Mouse (Mus musculus): ENCODE data around the gene Emg1.

Gene Emg1

GRCm38 (mm10) chr6:124745490-124746295 is 33.7 kb upstream of the Emg1 start:
- DNase-seq (ENCODE audit: low read depth, low spot score), result peak; percentile 96
- H3K27me3 ChIP-seq (ENCODE audit: control insufficient read depth, insufficient read depth, low read length, poor library complexity, severe bottlenecking), result no peaks in the 10 kb centered on the region
- no peaks in the 10 kb centered on the region; the same call in 1 of the 2 replicates for H3K36me3 ChIP-seq (ENCODE audit: control insufficient read depth, insufficient read depth, low read length, poor library complexity, severe bottlenecking)

- Histone ChIP-seq H3K36me3 (ENCODE audit: control insufficient read depth, insufficient read depth, low read length, poor library complexity, severe bottlenecking) (no peaks in the 10 kb centered on the region; the same call in 1 of the 2 replicates), H3K27me3 (ENCODE audit: control insufficient read depth, insufficient read depth, low read length, poor library complexity, severe bottlenecking) (no peaks in the 10 kb centered on the region)
- DNase-seq (ENCODE audit: low read depth, low spot score), result no peak
Observed at GRCm38 (mm10) chr6:124744755-124745321, 32.9 kb upstream of the Emg1 start.

GRCm38 (mm10) chr6:124743647-124744046 is 31.7 kb upstream of the Emg1 start:
- no peaks in the 10 kb centered on the region for H3K27me3 ChIP-seq (ENCODE audit: control insufficient read depth, insufficient read depth, low read length, poor library complexity, severe bottlenecking)
- no peaks in the 10 kb centered on the region; the same call in 1 of the 2 replicates for H3K36me3 ChIP-seq (ENCODE audit: control insufficient read depth, insufficient read depth, low read length, poor library complexity, severe bottlenecking)
- no peak for DNase-seq (ENCODE audit: low read depth, low spot score)

GRCm38 (mm10) chr6:124742839-124743514 is 31.0 kb upstream of the Emg1 start:
- Histone ChIP-seq H3K36me3 (ENCODE audit: control insufficient read depth, insufficient read depth, low read length, poor library complexity, severe bottlenecking) (no peaks in the 10 kb centered on the region; the same call in 1 of the 2 replicates), H3K27me3 (ENCODE audit: control insufficient read depth, insufficient read depth, low read length, poor library complexity, severe bottlenecking) (no peaks in the 10 kb centered on the region)
- no peak for DNase-seq (ENCODE audit: low read depth, low spot score)

GRCm38 (mm10) chr6:124741842-124742241 is 29.9 kb upstream of the Emg1 start:
- no peaks in the 10 kb centered on the region; the same call in 1 of the 2 replicates for H3K36me3 ChIP-seq (ENCODE audit: control insufficient read depth, insufficient read depth, low read length, poor library complexity, severe bottlenecking)
- no peaks in the 10 kb centered on the region for H3K27me3 ChIP-seq (ENCODE audit: control insufficient read depth, insufficient read depth, low read length, poor library complexity, severe bottlenecking)
- no peak for DNase-seq (ENCODE audit: low read depth, low spot score)

- peak; percentile 92 for DNase-seq (ENCODE audit: low read depth, low spot score)
- H3K36me3 ChIP-seq (ENCODE audit: control insufficient read depth, insufficient read depth, low read length, poor library complexity, severe bottlenecking), result no peaks in the 10 kb centered on the region; the same call in 1 of the 2 replicates
- H3K27me3 ChIP-seq (ENCODE audit: control insufficient read depth, insufficient read depth, low read length, poor library complexity, severe bottlenecking), result no peaks in the 10 kb centered on the region
Observed at GRCm38 (mm10) chr6:124740888-124741761, 29.1 kb upstream of the Emg1 start, which contains the start of gene Grcc10. TSS of gene Grcc10 (minus strand) at chr6:124741374.

- peak; percentile 79 for DNase-seq (ENCODE audit: low read depth, low spot score)
- no peaks in the 10 kb centered on the region for H3K27me3 ChIP-seq (ENCODE audit: control insufficient read depth, insufficient read depth, low read length, poor library complexity, severe bottlenecking)
- H3K36me3 ChIP-seq (ENCODE audit: control insufficient read depth, insufficient read depth, low read length, poor library complexity, severe bottlenecking), result no peaks in the 10 kb centered on the region; the same call in 1 of the 2 replicates
Observed at GRCm38 (mm10) chr6:124740211-124740887, 28.4 kb upstream of the Emg1 start.

GRCm38 (mm10) chr6:124739231-124739796 is 27.3 kb upstream of the Emg1 start:
- Histone ChIP-seq H3K27me3 (ENCODE audit: control insufficient read depth, insufficient read depth, low read length, poor library complexity, severe bottlenecking) (no peaks in the 10 kb centered on the region), H3K36me3 (ENCODE audit: control insufficient read depth, insufficient read depth, low read length, poor library complexity, severe bottlenecking) (no peaks in the 10 kb centered on the region; the same call in 1 of the 2 replicates)
- DNase-seq (ENCODE audit: low read depth, low spot score), result no peak

- Histone ChIP-seq H3K36me3 (ENCODE audit: control insufficient read depth, insufficient read depth, low read length, poor library complexity, severe bottlenecking) (no peaks in the 10 kb centered on the region; the same call in 1 of the 2 replicates), H3K27me3 (ENCODE audit: control insufficient read depth, insufficient read depth, low read length, poor library complexity, severe bottlenecking) (no peaks in the 10 kb centered on the region)
- peak; percentile 41 for DNase-seq (ENCODE audit: low read depth, low spot score)
Observed at GRCm38 (mm10) chr6:124738511-124739023, 26.6 kb upstream of the Emg1 start, which contains the start of gene Ptpn6. TSS of gene Ptpn6 (minus strand) at chr6:124738714.

GRCm38 (mm10) chr6:124737040-124737439 is 25.1 kb upstream of the Emg1 start:
- DNase-seq (ENCODE audit: low read depth, low spot score), result no peak
- H3K27me3 ChIP-seq (ENCODE audit: control insufficient read depth, insufficient read depth, low read length, poor library complexity, severe bottlenecking), result no peaks in the 10 kb centered on the region
- H3K36me3 ChIP-seq (ENCODE audit: control insufficient read depth, insufficient read depth, low read length, poor library complexity, severe bottlenecking), result no peaks in the 10 kb centered on the region

GRCm38 (mm10) chr6:124734417-124734816 is 22.4 kb upstream of the Emg1 start:
- DNase-seq (ENCODE audit: low read depth, low spot score), result no peak
- peaks cover 9% of the 10 kb centered on the region for H3K36me3 ChIP-seq (ENCODE audit: control insufficient read depth, insufficient read depth, low read length, poor library complexity, severe bottlenecking)

GRCm38 (mm10) chr6:124732476-124733370 is 20.7 kb upstream of the Emg1 start:
- peak; percentile 87 for DNase-seq (ENCODE audit: low read depth, low spot score)
- Histone ChIP-seq H3K27me3 (ENCODE audit: control insufficient read depth, insufficient read depth, low read length, poor library complexity, severe bottlenecking) (no peaks in the 10 kb centered on the region), H3K36me3 (ENCODE audit: control insufficient read depth, insufficient read depth, low read length, poor library complexity, severe bottlenecking) (peaks cover 22% of the 10 kb centered on the region)

More at GRCm38 (mm10) chr6:124734417-124734816, 22.4 kb upstream of the Emg1 start:
- H3K27me3 ChIP-seq (ENCODE audit: control insufficient read depth, insufficient read depth, low read length, poor library complexity, severe bottlenecking), result no peaks in the 10 kb centered on the region

All from splenic B cell, adult 2 months (primary cell).